Mouse (Mus musculus) brain, embryonic 14.5 days (tissue): Measurements from ENCODE around the gene Idi1. TPM values are rescaled to one million over a fixed set of nuclear protein-coding genes. Genes with fewer than 3 reads are reported as not detected.
A peak's percentile ranks its signal among the peaks of the same experiment; 100 is the strongest.
"Not testable (repeated sequence)": the region's sequence is repeated elsewhere in the genome, so short reads cannot be mapped to it uniquely, and the experiment has no call there.

Experiments used
- DNase-seq: peaks from one replicate; pipeline ENCODE4 v3.0.0-alpha.2; 2011; ENCODE audit warnings: low read depth
- CTCF ChIP-seq: fragments of 200-500 bp; IDR thresholded peaks from 2 replicates; pipeline ENCODE4 v1.5.1; 2012; ENCODE audit warnings: inconsistent platforms, mild to moderate bottlenecking, moderate library complexity, borderline replicate concordance; ENCODE audit not compliant: insufficient read depth, insufficient read length; ENCODE audit errors: extremely low read depth
- POLR2A ChIP-seq: fragments of 200-500 bp; IDR thresholded peaks from 2 replicates; pipeline ENCODE4 v1.6.1; 2012; ENCODE audit warnings: mild to moderate bottlenecking, inconsistent platforms, borderline replicate concordance; ENCODE audit not compliant: poor library complexity, insufficient read depth, insufficient read length, severe bottlenecking; ENCODE audit errors: extremely low read depth
- polyA plus RNA-seq: library from polyadenylated mRNA; depleted of rRNA; stranded (reverse); fragments of >200 nt; gene quantifications from 2 replicates; pipeline ENCODE4 v1.2.3, GENCODE M21; 2012

Idi1 gene
- polyA plus RNA-seq, 1 experiment = 54.2 TPM

GRCm38 (mm10) chr13:8860861-8861260 is 24.4 kb upstream of the Idi1 start:
- no peak for DNase-seq
- no peak for TF ChIP-seq CTCF
- no peak for TF ChIP-seq POLR2A

- no peak for TF ChIP-seq CTCF
- TF ChIP-seq POLR2A = no peak
- no peak for DNase-seq
Measured at GRCm38 (mm10) chr13:8864990-8865389, 20.3 kb upstream of the Idi1 start.

GRCm38 (mm10) chr13:8866612-8867011 is 18.7 kb upstream of the Idi1 start:
- TF ChIP-seq CTCF = no peak
- TF ChIP-seq POLR2A = no peak
- DNase-seq = no peak

- TF ChIP-seq CTCF = no peak
- TF ChIP-seq POLR2A = no peak
- DNase-seq = no peak
Measured at GRCm38 (mm10) chr13:8869578-8870157, 15.6 kb upstream of the Idi1 start.

GRCm38 (mm10) chr13:8870160-8870509 is 15.2 kb upstream of the Idi1 start:
- DNase-seq = peak; percentile 59
- TF ChIP-seq POLR2A (no peak), CTCF (no peak)

GRCm38 (mm10) chr13:8870510-8871313 is 14.6 kb upstream of the Idi1 start:
- TF ChIP-seq CTCF (peak; percentile 96), POLR2A (peak; percentile 60; the same call in 1 of the 2 replicates)

GRCm38 (mm10) chr13:8871314-8871962 is 13.9 kb upstream of the Idi1 start, which contains the start of gene Wdr37:
Gene Wdr37, minus strand, starts transcription at chr13:8871909.
- peak; percentile 63 for DNase-seq
- TF ChIP-seq POLR2A = no peak
- TF ChIP-seq CTCF = no peak

More at GRCm38 (mm10) chr13:8870510-8871313, 14.6 kb upstream of the Idi1 start:
- DNase-seq = peak; percentile 96

- TF ChIP-seq CTCF = no peak
- TF ChIP-seq POLR2A = no peak
- no peak for DNase-seq
Measured at GRCm38 (mm10) chr13:8873776-8874175, 11.5 kb upstream of the Idi1 start.

- no peak for TF ChIP-seq POLR2A
- TF ChIP-seq CTCF = no peak
- no peak for DNase-seq
Measured at GRCm38 (mm10) chr13:8881611-8882010, 3.7 kb upstream of the Idi1 start.

- DNase-seq = not testable (repeated sequence)
Measured at GRCm38 (mm10) chr13:8883870-8884269, 1.4 kb upstream of the Idi1 start.

- TF ChIP-seq POLR2A (no peak), CTCF (no peak)
- DNase-seq = no peak
Measured at GRCm38 (mm10) chr13:8886185-8886560, 872 bp downstream of the Idi1 start.
